In genomic region chr11:100414021-100414913, GRCm38 (mm10) we compare ENCODE assay signal across 8 mouse cellular contexts. TPM values are rescaled to one million over a fixed set of nuclear protein-coding genes. Genes with fewer than 3 reads are reported as not detected.
A peak's percentile ranks its signal among the peaks of the same experiment; 100 is the strongest.
DNase-seq lines count a peak whose midpoint lies in the region; ATAC-seq and TF ChIP-seq lines count a peak whose summit lies in the region.

Gene P3h4, minus strand, starts transcription at chr11:100414836.

- 2% methylated on average over 93 of the region's 93 CpGs for WGBS in hindbrain, embryonic 10.5 days

- TF ChIP-seq CTCF in Patski (IDR thresholded peaks at IDR 0.05) = peak; percentile 99

- peaks cover 17% of the 10 kb centered on the region for H3K36me3 ChIP-seq in hindbrain, embryonic 10.5 days

- H3K9me3 ChIP-seq in hindbrain, embryonic 10.5 days = no peaks in the 10 kb centered on the region

- H3K4me1 ChIP-seq in hindbrain, embryonic 10.5 days (replicated peaks) = peaks cover 51% of the 10 kb centered on the region

- POLR2A ChIA-PET in Patski (lab: Charles Lee) = interaction anchor here (0.9 to 1.7 kb wide), 2 partner anchors 15 to 17 kb away, joined by 3 to 6 read pairs; partner anchors contain the start of gene Jup

- peak; percentile 75 for ATAC-seq in Patski

- in situ Hi-C loops in Patski (cut with MboI; ENCODE audit: low pct_unique_long_range_greater_than_20kb) = no loop called here

- H3K27me3 ChIP-seq in Patski = no peaks in the 10 kb centered on the region
- H3K27me3 ChIP-seq in hindbrain, embryonic 10.5 days (ENCODE audit: insufficient read depth, poor library complexity, severe bottlenecking) = peaks cover 35% of the 10 kb centered on the region

- H3K27ac ChIP-seq in hindbrain, embryonic 10.5 days = peak within 1 kb of the TSS; percentile 90

- peak within 1 kb of the TSS; percentile 76 for H3K4me3 ChIP-seq in hindbrain, embryonic 10.5 days

- DNase-seq in Patski (ENCODE audit: low read depth, low spot score) = no peak
- peak; percentile 89 for DNase-seq in cerebellum, adult 9-11 months
- DNase-seq in frontal cortex, adult 2 months (ENCODE audit: extremely low spot score in 1 of 2, low spot score in 1 of 2) = peak in 1 of 2 experiments; percentile 74
- DNase-seq in hindbrain, embryonic 10.5 days (ENCODE audit: low spot score) = peak; percentile 91
- DNase-seq in layer of hippocampus, postnatal 36 days = peak; percentile 72 to 76
- DNase-seq in lung, postnatal 14 days = peak; percentile 85
- DNase-seq in retina, embryonic 14.5 days (ENCODE audit: low spot score) = peak; percentile 87
- DNase-seq in thymus, postnatal 36 days = peak; percentile 79 to 81

- CTCF ChIA-PET in Patski (lab: Charles Lee) = interaction anchor here (0.6 to 1.1 kb wide), 3 partner anchors 18 to 120 kb away, joined by 3 read pairs; no protein-coding TSS in a partner anchor

RNA-seq across cellular contexts. Expression of gene P3h4, which starts in this region (rescaled TPM):
- polyA plus RNA-seq in Patski (2021) = 29.1 TPM
- 13.6 and 15.8 TPM in 2 replicates for polyA plus RNA-seq in frontal cortex, adult 2 months (2012; rRNA removed)
- 27.0 and 27.8 TPM in 2 replicates for polyA plus RNA-seq in hindbrain, embryonic 10.5 days (2016; fragmentation: Nextera tagmentation; extraction: Ambion mirVana)
- 1 to 10 TPM; 8.7 to 9.4 TPM for total RNA-seq in layer of hippocampus, postnatal 36 days (2021)
